Mouse (Mus musculus) natural killer cell, adult 2 months (primary cell): ENCODE data around the gene Pex5.
"Not testable (repeated sequence)": the region's sequence is repeated elsewhere in the genome, so short reads cannot be mapped to it uniquely, and the experiment has no call there.

Source experiments
- DNase-seq, 2 experiments: peaks; one replicate each; pipeline ENCODE4 v3.0.0; 2022; ENCODE audit warnings: low spot score in 2 of 2

Pex5 gene

GRCm38 (mm10) chr6:124427289-124427688, 12.4 kb upstream of the Pex5 start:
- no peak for DNase-seq

GRCm38 (mm10) chr6:124426604-124427003, 11.7 kb upstream of the Pex5 start:
- no peak for DNase-seq

DNA sequence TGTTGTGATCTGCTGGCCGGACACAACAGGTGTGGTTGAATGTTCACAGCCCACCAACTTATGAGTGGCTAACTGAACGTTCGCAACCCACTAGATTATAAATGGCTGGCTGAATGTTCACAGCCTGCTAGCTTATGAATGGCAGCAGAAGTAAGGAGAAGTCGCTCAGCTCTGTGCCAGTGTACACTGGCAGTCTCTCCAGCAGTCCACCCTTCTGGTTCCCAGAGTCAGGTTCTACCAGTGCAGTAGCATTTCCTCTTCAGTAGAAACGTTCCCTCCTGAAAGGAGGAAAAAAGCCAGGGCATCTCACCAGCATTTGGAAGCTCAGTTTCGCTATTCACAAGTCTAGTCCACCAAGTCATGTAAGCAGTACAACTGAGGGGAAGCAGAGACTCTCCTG, 10.7 kb upstream of the Pex5 start:
- no peak for DNase-seq

GRCm38 (mm10) chr6:124425042-124425441, 10.2 kb upstream of the Pex5 start:
- peak in 1 of 2 experiments; percentile 11 for DNase-seq

DNA sequence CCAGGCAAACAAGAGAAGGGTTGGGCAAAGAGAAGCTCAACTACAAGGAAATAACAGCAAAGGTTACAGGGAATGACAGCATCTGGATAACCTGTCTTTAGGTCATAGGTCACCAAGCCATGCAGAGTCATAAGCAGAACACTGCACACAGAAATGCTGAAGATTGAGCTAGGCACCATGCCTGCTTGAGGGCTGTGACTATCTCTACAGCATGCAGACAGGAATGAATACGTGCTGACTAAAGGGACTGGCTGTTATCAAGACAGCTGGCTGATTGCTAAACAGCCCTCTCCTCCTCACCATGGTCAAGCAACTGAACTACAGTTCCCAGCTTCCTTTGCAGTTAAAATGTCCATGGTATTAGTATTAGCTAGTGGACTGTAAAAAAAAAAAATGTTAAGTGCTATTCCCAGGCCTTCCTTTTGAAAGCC, 9.2 kb upstream of the Pex5 start:
- no peak for DNase-seq

GRCm38 (mm10) chr6:124418686-124419085, 3.8 kb upstream of the Pex5 start:
- DNase-seq, result no peak

DNA sequence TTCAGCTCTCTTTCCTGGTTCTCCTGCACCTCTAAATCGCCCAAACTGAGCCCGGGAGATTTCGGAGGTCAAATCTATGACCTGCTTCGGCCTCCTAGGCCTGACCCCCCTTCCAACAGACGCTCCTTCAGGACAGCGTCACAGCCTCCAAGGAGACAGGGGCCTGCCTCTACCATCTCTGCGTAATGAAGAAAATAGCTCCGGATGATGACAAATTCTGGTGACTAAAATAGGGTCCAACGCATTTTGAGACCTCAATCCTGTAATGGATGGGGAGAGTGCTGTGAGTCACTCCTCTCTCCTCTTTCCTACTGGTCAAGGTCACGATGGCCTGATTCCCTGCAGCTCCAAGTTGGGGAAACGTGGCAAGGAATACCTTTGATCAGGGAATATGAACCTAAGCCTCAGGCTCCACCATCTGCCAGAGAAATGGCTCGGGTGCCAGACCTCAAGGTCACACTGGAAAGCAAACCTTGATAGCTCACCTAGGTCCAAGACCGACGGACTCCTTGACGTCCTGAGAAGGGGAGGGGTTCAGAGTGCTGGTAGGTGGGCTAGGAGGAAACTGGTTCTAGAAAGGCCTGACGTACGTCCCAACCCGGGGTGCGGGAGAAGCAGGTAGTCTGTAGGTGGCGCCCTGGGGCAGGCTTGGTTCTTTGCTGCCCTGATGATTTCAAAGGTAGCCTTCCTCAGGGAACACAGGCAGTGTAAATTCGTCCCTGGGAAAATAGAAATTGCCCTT, 651 bp upstream of the Pex5 start:
- DNase-seq, result peak; percentile 69 to 78

DNA sequence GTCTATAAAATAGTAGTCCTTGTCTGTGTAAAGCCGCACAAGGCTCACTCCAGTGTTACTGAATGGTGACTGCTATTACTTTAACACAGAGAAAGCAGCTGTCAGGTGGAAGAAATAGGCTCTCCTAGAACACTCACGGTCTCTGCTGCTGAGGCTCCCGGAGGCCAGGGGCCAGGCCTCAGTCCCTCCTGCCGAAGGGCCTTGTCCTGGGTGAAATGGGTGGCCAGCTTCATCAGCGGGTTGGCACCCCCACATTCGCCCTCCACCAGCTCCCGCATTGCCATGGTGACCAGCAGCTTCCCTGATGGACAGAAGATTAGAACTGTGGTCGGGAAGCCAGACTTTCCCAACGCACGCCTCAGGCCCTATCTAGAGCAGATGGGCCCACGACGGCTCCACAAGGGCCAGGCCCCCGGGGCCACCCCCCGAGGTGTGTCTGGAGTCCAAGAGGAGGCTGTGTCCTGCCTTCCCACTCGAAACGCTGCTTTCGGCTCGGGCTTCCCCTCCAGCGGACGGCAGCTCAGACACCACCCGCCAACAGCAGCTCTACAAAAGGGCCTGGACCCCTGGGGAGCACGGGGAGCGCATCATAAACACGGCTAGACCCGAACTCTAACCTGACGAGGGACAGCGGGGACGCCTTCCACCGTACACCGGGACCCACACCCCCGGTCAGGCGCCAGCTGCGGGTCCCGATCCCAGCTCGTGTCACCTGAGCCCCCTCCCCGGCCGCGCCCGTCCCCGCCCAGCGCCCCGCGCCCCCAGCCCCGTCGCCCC, 529 bp downstream of the Pex5 start:
- peak; percentile 3 to 46 for DNase-seq

GRCm38 (mm10) chr6:124413770-124414149, 1.1 kb downstream of the Pex5 start:
- DNase-seq, result no peak

- no peak for DNase-seq
Measured at GRCm38 (mm10) chr6:124408355-124408754, 6.5 kb downstream of the Pex5 start.

DNA sequence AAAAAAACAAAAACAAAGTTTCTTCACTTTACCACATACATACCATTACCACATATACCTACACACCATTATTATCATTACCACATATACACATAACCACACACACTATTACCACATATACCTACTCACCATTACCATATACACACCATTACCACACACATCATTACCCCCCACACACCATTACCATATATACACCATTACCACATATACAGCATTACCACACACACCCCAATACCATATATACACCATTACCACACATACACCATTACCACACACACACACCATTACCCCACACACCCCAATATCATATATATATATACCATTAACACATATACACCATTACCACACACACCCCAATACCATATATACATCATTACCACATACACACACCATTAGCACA, 7.7 kb downstream of the Pex5 start:
- DNase-seq, result no peak

- DNase-seq, result no peak
Measured at GRCm38 (mm10) chr6:124406326-124406725, 8.5 kb downstream of the Pex5 start.

DNA sequence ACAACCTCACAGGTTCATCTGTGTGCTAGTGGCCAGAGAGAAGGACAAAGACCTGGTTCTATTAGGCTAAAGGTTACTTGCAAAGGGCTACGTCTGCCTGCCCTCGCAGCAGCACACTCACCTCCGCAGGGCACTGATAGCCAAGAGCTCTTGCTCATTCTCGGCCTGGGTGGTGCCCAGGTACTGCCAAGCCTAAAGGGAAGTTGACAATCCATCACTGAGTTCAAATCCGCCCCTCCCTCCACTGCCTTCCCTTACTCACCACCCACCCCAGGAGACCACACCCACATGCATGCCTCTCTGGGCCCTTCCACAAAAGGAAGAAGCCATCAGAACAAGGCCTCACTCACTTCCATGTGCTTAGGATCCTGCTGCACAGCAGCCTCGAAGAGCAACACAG, 15.1 kb downstream of the Pex5 start:
- no peak for DNase-seq

DNA sequence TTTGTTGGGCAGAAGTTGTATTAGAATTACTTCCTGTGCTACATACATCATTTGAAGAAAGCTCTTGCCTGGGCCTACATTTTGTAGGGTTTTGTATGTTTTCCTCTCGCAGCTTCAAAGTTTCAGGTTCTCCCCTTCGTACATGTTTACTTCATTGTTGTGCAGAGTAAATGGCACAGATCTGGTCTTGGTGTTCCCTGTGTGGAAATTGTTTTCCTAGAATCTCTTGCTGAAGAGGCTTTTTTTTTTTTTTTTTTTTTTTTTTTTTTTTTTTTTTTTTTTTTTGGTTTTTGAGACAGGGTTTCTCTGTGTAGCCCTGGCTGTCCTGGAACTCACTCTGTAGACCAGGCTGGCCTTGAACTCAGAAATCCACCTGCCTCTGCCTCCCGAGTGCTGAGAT, 19.9 kb downstream of the Pex5 start:
- DNase-seq, result not testable (repeated sequence)

- peak in 1 of 2 experiments; percentile 22 for DNase-seq
Measured at GRCm38 (mm10) chr6:124380142-124380541, 34.7 kb downstream of the Pex5 start.

- DNase-seq, result peak; percentile 29 to 58
Measured at GRCm38 (mm10) chr6:124379331-124379730, 35.5 kb downstream of the Pex5 start.

GRCm38 (mm10) chr6:124377494-124378255, 37.2 kb downstream of the Pex5 start:
- DNase-seq, result no peak

- DNase-seq, result no peak
Measured at GRCm38 (mm10) chr6:124376311-124376710, 38.6 kb downstream of the Pex5 start.

- DNase-seq, result peak; percentile 83 to 84
Measured at GRCm38 (mm10) chr6:124375435-124375884, 39.4 kb downstream of the Pex5 start.

DNA sequence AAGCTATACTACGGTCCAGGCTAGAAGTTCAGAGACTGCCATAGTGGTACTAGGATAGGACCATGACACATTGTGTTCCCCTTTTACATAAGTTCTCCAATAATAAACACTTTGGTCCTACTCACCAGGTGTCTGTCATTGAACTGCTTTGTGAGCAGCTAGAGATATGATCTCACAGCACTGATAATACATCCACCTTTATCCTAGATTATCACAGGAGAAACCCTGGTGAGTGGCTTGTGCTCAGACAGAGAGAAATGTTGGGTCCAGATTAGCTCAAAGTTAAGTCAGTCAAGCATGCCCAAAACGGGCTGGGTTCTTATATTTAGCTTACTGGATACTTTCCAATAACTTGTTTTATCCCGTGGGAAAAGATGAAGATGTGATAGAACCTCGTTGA, 40.2 kb downstream of the Pex5 start:
- DNase-seq, result no peak

DNA sequence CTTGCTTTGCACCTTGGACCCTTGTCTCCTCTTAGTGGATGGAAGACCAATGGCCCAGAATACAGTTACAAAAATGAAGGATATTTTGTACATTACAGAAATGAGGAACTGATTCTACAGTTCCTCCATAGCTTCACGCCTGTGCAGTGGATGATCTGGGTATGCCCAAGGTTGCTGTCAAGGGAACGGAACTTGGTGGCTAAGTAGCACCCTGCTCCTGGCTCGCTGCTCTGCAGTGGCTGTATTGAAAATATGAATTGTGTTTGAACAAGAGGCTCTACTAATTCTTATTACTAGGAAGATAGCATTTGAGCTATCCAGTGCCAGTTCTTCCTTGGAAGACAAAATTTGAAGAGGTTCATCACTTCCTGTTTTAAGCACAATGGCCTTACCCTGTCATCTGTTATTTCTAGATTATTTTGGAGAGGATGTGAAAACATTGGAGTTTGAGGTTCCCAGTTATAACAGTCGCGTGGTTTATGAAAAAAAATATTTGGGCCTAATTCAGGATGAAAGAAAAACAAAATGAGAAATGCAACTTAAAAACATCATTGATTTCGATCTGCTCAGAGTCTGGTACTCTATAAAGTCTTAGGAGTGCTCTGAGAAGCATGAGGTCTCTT, 41.2 kb downstream of the Pex5 start:
- DNase-seq, result no peak

- DNase-seq, result no peak
Measured at GRCm38 (mm10) chr6:124364328-124364727, 50.5 kb downstream of the Pex5 start.
